Mouse (Mus musculus): ENCODE measurements at regions not wholly inside any gene's neighbourhood (a gene's known extent, or its start where the extent isn't known, plus 50 kb on each side); places are given as distances from the start of the nearest gene placed in this dataset.
"Not testable (repeated sequence)": the region's sequence is repeated elsewhere in the genome, so short reads cannot be mapped to it uniquely, and the experiment has no call there.

- DNase-seq (ENCODE audit: extremely low spot score, low read depth, low spot score) = no peak
These were observed 75.0 kb downstream of the Suds3 start for GRCm38 (mm10) chr5:117040878-117041277.

DNA sequence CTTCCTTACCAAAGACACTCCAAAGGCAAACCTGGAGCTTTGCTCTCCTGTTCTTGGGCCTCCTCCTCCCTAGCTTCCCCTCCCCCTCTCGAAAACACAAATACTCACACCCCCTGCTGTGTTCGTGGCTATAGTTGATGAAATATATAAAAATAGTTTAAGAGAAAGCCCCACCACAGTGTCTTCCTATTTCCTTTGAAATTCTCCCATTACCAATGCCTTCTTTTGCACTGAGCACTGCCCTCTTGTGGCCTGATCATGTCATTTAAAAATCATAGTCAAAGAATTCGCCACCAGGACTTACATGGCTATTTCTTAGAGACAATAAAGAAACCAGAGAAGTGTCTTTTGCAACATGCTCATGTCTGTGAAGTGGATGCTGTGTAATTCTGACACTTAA lies 78.7 kb downstream of the Suds3 start:
- no peak for DNase-seq (ENCODE audit: extremely low spot score, low read depth, low spot score)

DNA sequence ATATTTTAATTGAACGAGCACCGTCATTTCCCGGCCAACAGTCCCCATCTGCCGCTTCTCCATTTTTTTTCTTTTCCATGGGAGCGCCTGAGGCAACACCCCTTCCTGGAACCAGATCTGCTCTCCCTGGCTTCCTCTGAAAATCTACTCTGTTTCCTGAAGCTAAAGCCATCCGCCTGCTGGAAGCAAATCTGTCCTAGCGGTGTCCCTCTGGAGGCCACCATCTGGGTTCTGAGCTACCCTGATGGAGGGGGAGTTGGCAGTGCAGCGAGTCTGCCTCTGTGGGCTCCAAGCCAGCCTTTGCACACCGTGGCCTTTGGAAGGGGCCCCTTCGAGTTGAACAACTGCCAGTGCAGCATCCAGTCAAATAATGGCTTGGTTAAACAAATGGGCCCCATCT lies 83.8 kb downstream of the Suds3 start:
- DNase-seq (ENCODE audit: extremely low spot score, low read depth, low spot score) = no peak

DNA sequence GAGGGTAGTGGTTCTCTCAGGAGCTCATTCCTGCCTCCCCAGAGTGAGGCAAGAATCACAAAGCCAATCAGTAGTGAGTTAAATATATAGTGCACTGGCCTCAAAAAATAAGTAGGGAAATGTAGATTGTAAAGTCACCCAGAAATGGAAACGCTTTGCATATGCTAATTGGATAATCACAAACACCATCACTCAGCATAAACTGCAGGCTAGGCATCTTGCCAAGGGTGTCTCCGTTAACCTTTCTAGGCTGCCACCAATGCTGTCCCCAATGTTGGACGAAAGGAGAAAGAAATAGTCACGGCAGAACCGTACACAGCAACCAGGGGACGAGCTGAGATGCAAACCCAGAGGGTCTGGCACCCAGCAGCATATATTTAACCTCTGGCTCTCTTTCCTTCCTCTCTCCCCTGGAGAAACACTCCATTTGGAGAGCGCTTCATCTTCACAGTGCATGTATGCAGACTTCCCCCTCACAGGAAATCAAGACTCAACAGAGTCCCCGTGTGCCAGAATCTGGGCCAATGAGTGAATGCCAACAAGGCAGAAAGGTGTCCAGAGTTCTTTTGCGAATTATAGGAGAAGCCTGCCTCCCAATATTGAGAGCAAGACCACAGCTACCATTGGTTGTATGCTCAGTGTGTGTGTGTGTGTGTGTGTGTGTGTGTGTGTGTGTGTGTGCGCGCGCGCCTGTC lies 90.1 kb downstream of the Suds3 start:
- DNase-seq (ENCODE audit: extremely low spot score, low read depth, low spot score) = no peak

GRCm38 (mm10) chr5:117018419-117019150 lies 97.3 kb downstream of the Suds3 start:
- no peak for DNase-seq (ENCODE audit: extremely low spot score, low read depth, low spot score)

DNA sequence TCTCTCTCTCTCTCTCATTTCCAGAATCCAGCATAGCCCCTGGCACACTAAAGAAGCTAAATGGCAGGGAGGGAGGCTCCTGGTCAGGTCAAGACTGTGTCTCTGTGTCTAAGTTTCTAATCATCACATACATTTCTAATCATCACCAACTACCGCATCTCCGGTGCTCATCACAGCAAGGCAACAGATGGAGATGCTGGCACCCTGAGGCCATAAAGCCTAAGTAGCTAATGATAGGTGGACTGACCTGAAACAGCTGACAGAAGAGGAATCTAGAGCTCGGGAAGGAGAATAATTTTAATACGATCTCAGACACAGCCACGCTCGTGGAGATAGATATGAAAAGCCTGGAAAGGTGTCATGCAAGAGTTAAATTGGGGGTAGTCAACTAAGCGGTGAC lies 104.8 kb downstream of the Suds3 start:
- DNase-seq (ENCODE audit: extremely low spot score, low read depth, low spot score) = no peak

DNA sequence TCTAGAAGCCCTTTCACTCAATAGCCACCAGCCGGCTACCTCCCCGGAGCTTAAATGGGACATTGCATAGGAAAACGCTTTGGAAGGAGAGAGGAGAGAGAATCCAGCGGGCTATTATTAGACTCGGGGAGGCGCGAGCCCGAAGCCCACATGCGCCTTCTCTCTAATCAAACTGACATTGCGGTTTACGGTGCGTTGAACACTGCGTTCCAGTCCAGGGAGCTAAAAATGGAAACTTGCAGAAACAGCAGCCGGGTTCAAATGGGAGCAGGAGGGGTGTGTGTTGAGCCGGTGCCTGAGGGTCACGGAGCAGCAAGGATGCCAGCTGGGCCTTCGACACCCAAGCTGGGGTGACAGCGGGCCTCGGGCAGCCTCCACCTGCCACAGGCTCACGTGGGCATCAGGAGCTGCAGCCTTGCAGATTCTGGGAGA lies 115.1 kb downstream of the Suds3 start:
- DNase-seq (ENCODE audit: extremely low spot score, low read depth, low spot score) = no peak

GRCm38 (mm10) chr5:116994508-116994907 lies 121.4 kb downstream of the Suds3 start:
- DNase-seq (ENCODE audit: extremely low spot score, low read depth, low spot score) = no peak

GRCm38 (mm10) chr5:116993674-116994073 lies 122.2 kb downstream of the Suds3 start:
- DNase-seq (ENCODE audit: extremely low spot score, low read depth, low spot score) = no peak

- DNase-seq (ENCODE audit: extremely low spot score, low read depth, low spot score) = no peak
These were observed 124.5 kb downstream of the Suds3 start for GRCm38 (mm10) chr5:116991461-116991860.

- DNase-seq (ENCODE audit: extremely low spot score, low read depth, low spot score) = not testable (repeated sequence)
These were observed 144.4 kb downstream of the Suds3 start for GRCm38 (mm10) chr5:116971474-116971873.

GRCm38 (mm10) chr5:116964171-116964570 lies 151.7 kb downstream of the Suds3 start:
- DNase-seq (ENCODE audit: extremely low spot score, low read depth, low spot score) = no peak

GRCm38 (mm10) chr5:116963106-116963505 lies 152.8 kb downstream of the Suds3 start:
- no peak for DNase-seq (ENCODE audit: extremely low spot score, low read depth, low spot score)

DNA sequence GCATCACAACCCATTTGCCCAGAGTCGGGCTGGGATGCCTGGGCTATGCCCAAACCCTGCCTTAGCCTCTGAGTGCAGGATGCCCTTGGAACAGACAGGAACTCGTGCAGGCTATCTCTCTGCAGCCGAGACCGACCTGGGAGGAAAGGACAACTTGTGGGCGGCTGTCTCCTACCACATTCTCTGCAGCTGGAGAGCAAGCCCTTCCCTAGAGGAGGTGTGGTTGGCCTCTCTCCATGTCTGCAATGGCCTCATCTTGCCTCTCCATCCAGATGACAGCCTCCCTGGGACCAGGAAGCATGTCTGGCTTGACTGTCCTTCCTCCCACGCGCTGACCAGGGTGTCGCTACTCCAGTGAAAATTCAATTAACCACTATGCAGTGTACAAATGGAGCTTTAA lies 155.9 kb downstream of the Suds3 start:
- DNase-seq (ENCODE audit: extremely low spot score, low read depth, low spot score) = no peak

DNA sequence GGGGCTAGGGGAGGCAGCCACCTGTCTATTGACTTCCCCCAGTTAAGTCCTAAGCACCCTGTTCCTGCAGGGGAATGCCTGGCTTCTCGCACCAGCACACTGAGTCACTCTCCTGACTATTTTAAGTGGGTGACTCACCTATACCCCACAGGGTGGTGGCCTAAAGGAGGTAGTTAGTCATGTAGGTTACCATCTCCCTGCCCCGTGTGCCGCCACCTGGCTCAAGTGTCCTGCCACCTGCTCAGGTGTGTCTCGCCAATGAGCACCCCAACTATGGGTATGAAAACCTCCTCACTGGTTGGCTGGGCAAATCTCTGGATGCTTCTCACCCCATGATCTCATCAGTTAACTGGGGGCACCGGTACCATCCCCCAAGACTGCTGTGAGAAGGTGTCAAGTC lies 157.8 kb downstream of the Suds3 start:
- no peak for DNase-seq (ENCODE audit: extremely low spot score, low read depth, low spot score)

- DNase-seq (ENCODE audit: extremely low spot score, low read depth, low spot score) = no peak
These were observed 159.3 kb downstream of the Suds3 start for GRCm38 (mm10) chr5:116956572-116956971.

DNA sequence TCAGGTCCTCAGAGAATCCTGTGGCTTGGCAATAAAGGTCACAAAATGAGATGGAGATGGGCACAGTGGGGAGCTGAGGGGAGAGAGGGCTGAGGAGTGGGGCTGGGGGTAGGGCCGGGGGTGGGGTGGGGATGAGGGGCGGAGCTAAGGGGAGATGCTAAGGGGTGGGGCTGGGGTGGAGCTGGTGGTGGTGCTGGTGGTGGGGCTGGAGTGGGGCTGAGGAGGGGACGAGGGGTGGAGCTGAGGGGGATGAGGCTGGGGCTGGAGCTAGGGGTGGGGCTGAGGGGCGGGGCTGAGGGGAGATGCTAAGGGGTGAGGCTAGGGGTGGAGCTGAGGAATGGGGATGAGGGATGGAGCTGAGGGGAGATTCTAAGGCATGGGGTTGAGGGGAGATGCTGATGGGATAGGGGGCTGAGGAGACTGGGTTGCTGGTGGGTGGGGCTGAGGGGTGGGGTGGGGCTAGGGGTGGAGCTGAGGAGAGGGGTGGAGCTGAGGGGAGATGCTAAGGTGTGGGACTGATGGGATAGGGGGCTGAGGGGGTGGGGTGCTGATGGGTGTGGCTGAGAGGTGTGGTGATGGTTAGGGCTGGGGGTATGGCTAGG lies 165.5 kb downstream of the Suds3 start:
- no peak for DNase-seq (ENCODE audit: extremely low spot score, low read depth, low spot score)

DNA sequence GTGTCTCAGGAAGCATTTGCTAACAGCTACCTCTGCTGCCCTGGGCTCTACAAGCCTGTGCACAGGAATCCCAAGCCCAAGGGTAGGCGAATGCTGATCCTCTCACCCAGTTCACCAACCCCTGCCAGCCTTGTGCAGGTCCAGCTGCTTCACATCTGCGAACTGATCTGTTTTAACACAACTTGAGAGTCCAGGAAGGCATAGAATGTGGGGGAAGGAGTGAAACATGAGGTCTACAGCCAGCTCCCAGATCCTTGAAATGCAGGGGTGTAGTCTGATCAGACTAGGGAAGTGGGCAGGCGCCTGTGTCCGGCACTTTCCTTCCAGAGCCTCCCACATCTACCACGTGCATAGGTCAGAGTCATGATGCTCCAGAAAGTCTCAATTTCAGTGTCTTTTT lies 181.3 kb downstream of the Suds3 start:
- no peak for DNase-seq (ENCODE audit: extremely low spot score, low read depth, low spot score)

- no peak for DNase-seq (ENCODE audit: extremely low spot score, low read depth, low spot score)
These were observed 181.8 kb downstream of the Suds3 start for GRCm38 (mm10) chr5:116934151-116934550.

DNA sequence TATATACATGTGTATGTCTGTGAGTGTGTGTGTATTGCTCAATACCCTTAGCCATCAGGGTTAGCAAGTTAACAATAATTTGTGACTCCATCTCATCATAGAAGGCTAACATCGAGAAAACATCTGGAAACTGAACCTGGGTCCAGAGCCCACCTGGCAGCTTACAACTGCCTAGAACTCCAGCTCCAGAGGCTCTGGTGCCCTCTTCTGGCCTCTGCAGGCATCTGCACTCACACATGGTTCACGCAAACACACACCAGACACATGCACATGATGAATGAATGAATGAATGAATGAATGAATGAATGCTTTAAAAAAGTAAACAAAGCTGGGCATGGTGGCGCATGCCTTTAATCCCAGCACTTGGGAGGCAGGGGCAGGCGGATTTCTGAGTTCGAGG lies 182.8 kb downstream of the Suds3 start:
- no peak for DNase-seq (ENCODE audit: extremely low spot score, low read depth, low spot score)

DNA sequence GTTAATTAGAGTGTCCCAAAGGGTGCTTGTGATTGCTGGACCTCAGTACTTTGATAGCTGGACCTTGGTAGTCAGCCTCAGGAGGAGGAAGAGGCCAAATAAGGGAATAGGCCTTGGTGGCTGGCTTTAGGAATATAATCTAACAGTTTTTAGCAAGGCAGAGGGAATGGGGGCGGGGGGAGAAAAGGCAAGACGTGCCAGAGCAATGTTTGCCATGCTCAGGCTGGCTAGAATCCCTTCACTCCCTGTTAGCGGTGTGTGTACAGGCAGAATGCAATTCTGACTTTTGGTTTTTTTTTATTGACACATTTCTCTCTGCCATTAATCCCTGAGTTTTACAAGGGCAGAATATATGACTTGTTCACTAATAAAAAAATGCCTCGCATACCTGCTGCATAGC lies 192.2 kb downstream of the Suds3 start:
- no peak for DNase-seq (ENCODE audit: extremely low spot score, low read depth, low spot score)

- no peak for DNase-seq (ENCODE audit: extremely low spot score, low read depth, low spot score)
These were observed 193.7 kb downstream of the Suds3 start for GRCm38 (mm10) chr5:116922059-116922671.

Data from hindlimb bud, embryonic 11.5 days (tissue).